Comparison of ENCODE assay signal across 30 mouse cellular contexts in genomic region chr1:75869846-75870245, GRCm38 (mm10).
DNase-seq lines count a peak whose midpoint lies in the region; ATAC-seq and TF ChIP-seq lines count a peak whose summit lies in the region.
"Had no signal": no experiment of that assay in that cellular context is flagged by ENCODE, and none has a peak within 500 bp of the region (broad histone marks: within the 10 kb centered on the region; RNA-seq: fewer than 3 reads in every experiment).

No protein-coding gene starts in this region.

- no peak for TF ChIP-seq CTCF in kidney, postnatal 0 days (IDR thresholded peaks at IDR 0.05; ENCODE audit: low read depth)

- peak; percentile 45 for DNase-seq in forebrain, embryonic 14.5 days (ENCODE audit: low spot score)
- peak; percentile 48 for DNase-seq in kidney, postnatal 0 days (ENCODE audit: low spot score)
- DNase-seq in kidney, adult 9 months = no peak
- peak; percentile 36 to 47 for DNase-seq in right cerebral cortex, postnatal 10 days (ENCODE audit: low spot score in 2 of 2)
- DNase-seq in right cerebral cortex, adult 18-20 months = no peak
- DNase-seq in adrenal gland, adult (ENCODE audit: inconsistent age in 2 of 2, low spot score in 1 of 2) = no peak
- DNase-seq: adrenal gland, postnatal 14 days; cerebellum, adult 11-12 months; cerebellum, adult 9-11 months; embryo, embryonic 11 days; gastrocnemius, adult 2 months; gastrocnemius, postnatal 36 days; heart, adult 2 months; kidney, adult 11 months; layer of hippocampus, postnatal 36 days; liver, postnatal 0 days; lung, postnatal 10 days; thymus, adult 2 months; thymus, postnatal 36 days had no signal

- no peak overlapping the region for H3K9ac ChIP-seq in forebrain, embryonic 14.5 days (ENCODE audit: low read length)
- H3K9ac ChIP-seq in forebrain, embryonic 12.5 days = no peak overlapping the region
- no peak overlapping the region for H3K9ac ChIP-seq in kidney, postnatal 0 days (ENCODE audit: low read depth, low read length)
- H3K9ac ChIP-seq: embryonic facial prominence, embryonic 13.5 days; heart, embryonic 12.5 days; hindbrain, embryonic 15.5 days; kidney, embryonic 15.5 days; liver, embryonic 12.5 days; liver, postnatal 0 days; midbrain, embryonic 13.5 days; neural tube, embryonic 13.5 days had no signal

- no peaks in the 10 kb centered on the region for H3K36me3 ChIP-seq in forebrain, embryonic 14.5 days (ENCODE audit: control insufficient read depth, insufficient read depth, low read length)
- H3K36me3 ChIP-seq in forebrain, embryonic 12.5 days (replicated peaks) = no peaks in the 10 kb centered on the region
- H3K36me3 ChIP-seq in kidney, postnatal 0 days (ENCODE audit: insufficient read depth, low read length) = no peaks in the 10 kb centered on the region
- H3K36me3 ChIP-seq: embryonic facial prominence, embryonic 13.5 days; heart, embryonic 12.5 days; hindbrain, embryonic 15.5 days; kidney, embryonic 15.5 days; liver, embryonic 12.5 days; midbrain, embryonic 13.5 days; neural tube, embryonic 13.5 days had no signal

- H3K27ac ChIP-seq in forebrain, embryonic 14.5 days (ENCODE audit: low read depth, low read length) = no peak overlapping the region
- H3K27ac ChIP-seq in forebrain, embryonic 12.5 days = no peak overlapping the region
- no peak overlapping the region for H3K27ac ChIP-seq in kidney, postnatal 0 days
- H3K27ac ChIP-seq: embryonic facial prominence, embryonic 13.5 days; gastrocnemius, adult 2 months; heart, adult 2 months; hindbrain, embryonic 15.5 days; kidney, embryonic 15.5 days; liver, embryonic 12.5 days; macrophage; midbrain, embryonic 13.5 days; neural tube, embryonic 13.5 days had no signal

- H3K4me1 ChIP-seq in forebrain, embryonic 14.5 days (ENCODE audit: control insufficient read depth, insufficient read depth, low read length) = no peaks in the 10 kb centered on the region
- no peaks in the 10 kb centered on the region for H3K4me1 ChIP-seq in forebrain, embryonic 12.5 days
- H3K4me1 ChIP-seq in kidney, postnatal 0 days (replicated peaks; ENCODE audit: insufficient read depth, low read length) = no peaks in the 10 kb centered on the region
- H3K4me1 ChIP-seq: heart, embryonic 12.5 days; hindbrain, embryonic 15.5 days; kidney, embryonic 15.5 days; liver, embryonic 12.5 days; midbrain, embryonic 13.5 days; neural tube, embryonic 13.5 days had no signal

- H3K27me3 ChIP-seq in forebrain, embryonic 14.5 days (replicated peaks; ENCODE audit: control insufficient read depth, insufficient read depth, low read length) = no peaks in the 10 kb centered on the region
- H3K27me3 ChIP-seq in forebrain, embryonic 12.5 days = no peaks in the 10 kb centered on the region
- no peaks in the 10 kb centered on the region for H3K27me3 ChIP-seq in kidney, postnatal 0 days (ENCODE audit: insufficient read depth, low read length)
- H3K27me3 ChIP-seq: embryonic facial prominence, embryonic 13.5 days; heart, embryonic 12.5 days; hindbrain, embryonic 15.5 days; kidney, embryonic 15.5 days; liver, embryonic 12.5 days; midbrain, embryonic 13.5 days; neural tube, embryonic 13.5 days; Patski had no signal

- H3K9me3 ChIP-seq in forebrain, embryonic 14.5 days (replicated peaks; ENCODE audit: control insufficient read depth, low read length) = no peaks in the 10 kb centered on the region
- no peaks in the 10 kb centered on the region for H3K9me3 ChIP-seq in forebrain, embryonic 12.5 days
- H3K9me3 ChIP-seq in kidney, postnatal 0 days (replicated peaks; ENCODE audit: low read length) = no peaks in the 10 kb centered on the region
- H3K9me3 ChIP-seq: embryonic facial prominence, embryonic 13.5 days; heart, embryonic 12.5 days; hindbrain, embryonic 15.5 days; kidney, embryonic 15.5 days; liver, embryonic 12.5 days; midbrain, embryonic 13.5 days; neural tube, embryonic 13.5 days had no signal

- ATAC-seq in forebrain, embryonic 14.5 days = no peak
- no peak for ATAC-seq in forebrain, embryonic 12.5 days (ENCODE audit: low FRiP score)
- no peak for ATAC-seq in kidney, postnatal 0 days (replicated peaks; ENCODE audit: low FRiP score, low read depth)
- ATAC-seq: inflammation-experienced regulatory T-cells, adult 6 months; liver, embryonic 12.5 days; liver, postnatal 0 days; midbrain, embryonic 13.5 days; Patski had no signal

- no peak overlapping the region for H3K4me3 ChIP-seq in forebrain, embryonic 14.5 days (ENCODE audit: low read depth, low read length)
- H3K4me3 ChIP-seq in forebrain, embryonic 12.5 days (replicated peaks) = no peak overlapping the region
- no peak overlapping the region for H3K4me3 ChIP-seq in kidney, postnatal 0 days (replicated peaks; ENCODE audit: low read depth, low read length)
- H3K4me3 ChIP-seq: embryonic facial prominence, embryonic 13.5 days; gastrocnemius, adult 2 months; heart, adult 2 months; heart, embryonic 12.5 days; hindbrain, embryonic 15.5 days; kidney, embryonic 15.5 days; liver, embryonic 12.5 days; midbrain, embryonic 13.5 days; neural tube, embryonic 13.5 days had no signal

- H3K4me2 ChIP-seq in forebrain, embryonic 14.5 days (ENCODE audit: low read length) = no peak overlapping the region
- no peak overlapping the region for H3K4me2 ChIP-seq in forebrain, embryonic 12.5 days
- H3K4me2 ChIP-seq in kidney, postnatal 0 days (ENCODE audit: low read length) = no peak overlapping the region
- H3K4me2 ChIP-seq: embryonic facial prominence, embryonic 13.5 days; heart, embryonic 12.5 days; hindbrain, embryonic 15.5 days; kidney, embryonic 15.5 days; liver, embryonic 12.5 days; midbrain, embryonic 13.5 days; neural tube, embryonic 13.5 days had no signal

- 64% methylated on average over 5 of the region's 5 CpGs for WGBS in forebrain, embryonic 14.5 days
- 79% methylated on average over 5 of the region's 5 CpGs for WGBS in forebrain, embryonic 12.5 days
- WGBS in kidney, postnatal 0 days = 63% methylated on average over 5 of the region's 5 CpGs

Comparison
In these comparisons a context has a peak if more than half of its experiments do, and no peak if none do; other contexts are left out.
1. DNase-seq: peak in forebrain, embryonic 14.5 days (single experiment), kidney, postnatal 0 days (single experiment) and right cerebral cortex, postnatal 10 days (2 of 2); none in kidney, adult 9 months (single experiment), right cerebral cortex, adult 18-20 months (single experiment) and adrenal gland, adult (0 of 2).